Mouse (Mus musculus): ENCODE results near the gene Vmn1r90. TPM values are rescaled to one million over a fixed set of nuclear protein-coding genes. Genes with fewer than 3 reads are reported as not detected.

Vmn1r90 gene
- polyA plus RNA-seq (2012; rRNA removed), result not detected in 2 replicates

DNA sequence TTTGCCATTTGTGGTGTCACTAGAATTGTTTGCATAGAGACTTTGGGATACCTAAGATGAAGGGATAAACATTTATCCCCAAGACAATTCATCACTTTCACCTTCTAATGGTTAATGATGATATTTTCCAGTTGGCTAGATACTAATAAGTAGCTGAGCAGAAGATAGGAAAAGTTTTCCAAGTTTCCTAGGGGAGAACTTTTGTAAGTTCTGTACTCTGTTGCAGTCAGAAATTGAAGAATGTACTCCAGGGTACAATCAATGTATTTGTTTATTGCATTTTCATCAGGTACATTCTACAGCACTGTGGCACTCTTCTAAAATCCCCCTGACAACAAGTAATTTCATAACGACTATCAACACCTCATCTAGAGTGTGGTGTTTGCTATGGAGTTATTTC lies at the start of gene Vmn1r90:
Gene Vmn1r90, minus strand, starts transcription at position 101 of the 400 bp plus-strand sequence.

Other genes with a start within 250 kb of the Vmn1r90 start
- not detected in 2 replicates for gene Obox8, start 229.9 kb downstream of the Vmn1r90 start, polyA plus RNA-seq (2012; rRNA removed)
- not detected in 2 replicates for gene Sult2a8, start 116.7 kb downstream of the Vmn1r90 start, polyA plus RNA-seq (2012; rRNA removed)
- gene Sult2a7, start 69.3 kb downstream of the Vmn1r90 start, polyA plus RNA-seq (2012; rRNA removed), result not detected in 2 replicates
- gene Obox7, start 96.0 kb upstream of the Vmn1r90 start, polyA plus RNA-seq (2012; rRNA removed), result not detected in 2 replicates